Mouse (Mus musculus): ENCODE measurements around the gene Ccdc122.

Ccdc122 gene

GRCm38 (mm10) chr14:77136936-77137335 lies 100.4 kb downstream of the Ccdc122 start:
- DNase-seq, result no peak

- peak; percentile 78 for DNase-seq
These were observed 105.0 kb downstream of the Ccdc122 start for GRCm38 (mm10) chr14:77141324-77142282.

GRCm38 (mm10) chr14:77145103-77145502 lies 108.5 kb downstream of the Ccdc122 start:
- no peak for DNase-seq

- no peak for DNase-seq
These were observed 111.1 kb downstream of the Ccdc122 start for GRCm38 (mm10) chr14:77147635-77148034.

GRCm38 (mm10) chr14:77150556-77150955 lies 114.0 kb downstream of the Ccdc122 start:
- DNase-seq, result peak; percentile 58

GRCm38 (mm10) chr14:77151431-77151830 lies 114.9 kb downstream of the Ccdc122 start:
- no peak for DNase-seq

GRCm38 (mm10) chr14:77156222-77156910 lies 119.8 kb downstream of the Ccdc122 start, which contains the start of gene Enox1:
Gene Enox1, plus strand, starts transcription at chr14:77156763.
- DNase-seq, result no peak

- no peak for DNase-seq
These were observed 120.4 kb downstream of the Ccdc122 start for GRCm38 (mm10) chr14:77156911-77157504.

- DNase-seq, result peak; percentile 25
These were observed 120.9 kb downstream of the Ccdc122 start for GRCm38 (mm10) chr14:77157505-77157911.

GRCm38 (mm10) chr14:77159397-77159796 lies 122.8 kb downstream of the Ccdc122 start:
- no peak for DNase-seq
